Mouse (Mus musculus): Measurements from ENCODE around the gene Klrb1a. TPM values are rescaled to one million over a fixed set of nuclear protein-coding genes. Genes with fewer than 3 reads are reported as not detected.

The Klrb1a gene
- polyA plus RNA-seq, 1 experiment from 2014 or later, result not detected

Other genes starting within 250 kb of the Klrb1a start
- gene Tex52, start 248.1 kb downstream of the Klrb1a start, polyA plus RNA-seq (2015; fragmentation: Nextera tagmentation; extraction: Ambion mirVana), result 0.39 and 1.5 TPM in 2 replicates
- gene Gm44596, start 248.0 kb downstream of the Klrb1a start, polyA plus RNA-seq (2015; fragmentation: Nextera tagmentation; extraction: Ambion mirVana), result not detected in 2 replicates
- 5.1 and 5.7 TPM in 2 replicates for gene Nrip2, start 224.2 kb downstream of the Klrb1a start, polyA plus RNA-seq (2015; fragmentation: Nextera tagmentation; extraction: Ambion mirVana)
- 41.7 and 42.7 TPM in 2 replicates for gene Itfg2, start 198.6 kb downstream of the Klrb1a start, polyA plus RNA-seq (2015; fragmentation: Nextera tagmentation; extraction: Ambion mirVana)
- gene Fkbp4, start 184.9 kb downstream of the Klrb1a start, polyA plus RNA-seq (2015; fragmentation: Nextera tagmentation; extraction: Ambion mirVana), result 411 and 438 TPM in 2 replicates
- 0.15 and 3.1 TPM in 2 replicates for gene Pzp, start 96.8 kb downstream of the Klrb1a start, polyA plus RNA-seq (2015; fragmentation: Nextera tagmentation; extraction: Ambion mirVana)
- gene A2ml1, start 41.9 kb downstream of the Klrb1a start, polyA plus RNA-seq (2015; fragmentation: Nextera tagmentation; extraction: Ambion mirVana), result 1.5 and 3.1 TPM in 2 replicates
- 2.5 TPM in 1 of 2 replicates, not detected in the other for gene Clec2h, start 38.9 kb upstream of the Klrb1a start, polyA plus RNA-seq (2015; fragmentation: Nextera tagmentation; extraction: Ambion mirVana)
- gene Klrb1, start 99.5 kb upstream of the Klrb1a start, polyA plus RNA-seq (2015; fragmentation: Nextera tagmentation; extraction: Ambion mirVana), result not detected in 2 replicates
- gene Klrb1c, start 165.7 kb upstream of the Klrb1a start, polyA plus RNA-seq (2015; fragmentation: Nextera tagmentation; extraction: Ambion mirVana), result 0.10 TPM in 1 of 2 replicates, not detected in the other
- gene Gm44511, start 202.8 kb upstream of the Klrb1a start, polyA plus RNA-seq (2015; fragmentation: Nextera tagmentation; extraction: Ambion mirVana), result not detected in 2 replicates
- gene Klrb1b, start 202.8 kb upstream of the Klrb1a start, polyA plus RNA-seq (2015; fragmentation: Nextera tagmentation; extraction: Ambion mirVana), result 0.19 TPM in 1 of 2 replicates, not detected in the other